Mouse (Mus musculus) intestine, postnatal 0 days (tissue): ENCODE results near the gene Pecam1. TPM values are rescaled to one million over a fixed set of nuclear protein-coding genes. Genes with fewer than 3 reads are reported as not detected.

ENCODE experiments used
- ATAC-seq: fragments of 200-750 bp; cut with Nextera tagmentation; 2 replicates; pipeline ENCODE4 v1.8.0; 2017; ENCODE audit warnings: mild to moderate bottlenecking, moderate TSS enrichment, moderate library complexity
- H3K27ac ChIP-seq: fragments of 300-500 bp; sonication (generic); 2 replicates; pipeline ENCODE4 v1.5.1; 2014; ENCODE audit warnings: mild to moderate bottlenecking, low read depth, low read length, moderate library complexity
- H3K27me3 ChIP-seq: fragments of 300-500 bp; sonication (generic); replicated peaks from 2 replicates; pipeline ENCODE4 v1.6.1; 2014; ENCODE audit warnings: low read length, mixed read lengths; ENCODE audit not compliant: control insufficient read depth, insufficient read depth
- H3K36me3 ChIP-seq: fragments of 300-500 bp; sonication (generic); 2 replicates; pipeline ENCODE4 v1.6.1; 2014; ENCODE audit warnings: mild to moderate bottlenecking, moderate library complexity; ENCODE audit not compliant: control insufficient read depth, insufficient read depth
- H3K4me1 ChIP-seq: fragments of 300-500 bp; sonication (generic); replicated peaks from 2 replicates; pipeline ENCODE4 v1.6.1; 2014; ENCODE audit warnings: antibody characterized with exemption, low read length, mixed read lengths; ENCODE audit not compliant: control insufficient read depth, insufficient read depth
- H3K4me2 ChIP-seq: fragments of 300-500 bp; sonication (generic); replicated peaks from 2 replicates; pipeline ENCODE4 v1.6.1; 2014; ENCODE audit warnings: low read depth, mild to moderate bottlenecking, moderate library complexity
- H3K4me3 ChIP-seq: fragments of 300-500 bp; sonication (generic); 2 replicates; pipeline ENCODE4 v1.5.1; 2014; ENCODE audit warnings: low read depth, low read length
- H3K9ac ChIP-seq: fragments of 300-500 bp; sonication (generic); 2 replicates; pipeline ENCODE4 v1.6.1; 2014; ENCODE audit warnings: mild to moderate bottlenecking, low read depth, low read length
- H3K9me3 ChIP-seq: fragments of 300-500 bp; sonication (generic); 2 replicates; pipeline ENCODE4 v1.6.1; 2016; ENCODE audit warnings: mixed run types; ENCODE audit not compliant: control insufficient read depth
- CTCF ChIP-seq: sonication (generic); IDR thresholded peaks from 2 replicates; pipeline ENCODE4 v1.5.1; 2016; ENCODE audit warnings: low read depth, mild to moderate bottlenecking, control low read depth, antibody characterized with exemption, moderate library complexity
- WGBS: fragments of 180-500 bp; shearing (Covaris S2); extraction: QIAGEN DNeasy Blood & Tissue Kit; methylation state at CpG from one replicate; pipeline ENCODE4 v1.1.7; 2014; 5-methylcytosine and 5-hydroxymethylcytosine counted together
- polyA plus RNA-seq: library from polyadenylated mRNA; unstranded; fragments of >200 nt; fragmentation: Nextera tagmentation; extraction: Ambion mirVana; gene quantifications from 2 replicates; pipeline ENCODE4 v1.2.1, GENCODE M21; 2015

Pecam1 gene
- polyA plus RNA-seq, 1 experiment from 2014 or later, result 26.1 TPM

GRCm38 (mm10) chr11:106681138-106681537, 69.3 kb downstream of the Pecam1 start:
- Histone ChIP-seq H3K9ac (no peak overlapping the region), H3K27me3 (no peaks in the 10 kb centered on the region), H3K4me1 (no peaks in the 10 kb centered on the region), H3K36me3 (no peaks in the 10 kb centered on the region), H3K4me2 (no peak overlapping the region), H3K27ac (no peak overlapping the region), H3K9me3 (no peaks in the 10 kb centered on the region), H3K4me3 (no peak overlapping the region)
- TF ChIP-seq CTCF, result no peak
- WGBS, result 83% methylated on average over 6 of the region's 6 CpGs
- no peak for ATAC-seq

DNA sequence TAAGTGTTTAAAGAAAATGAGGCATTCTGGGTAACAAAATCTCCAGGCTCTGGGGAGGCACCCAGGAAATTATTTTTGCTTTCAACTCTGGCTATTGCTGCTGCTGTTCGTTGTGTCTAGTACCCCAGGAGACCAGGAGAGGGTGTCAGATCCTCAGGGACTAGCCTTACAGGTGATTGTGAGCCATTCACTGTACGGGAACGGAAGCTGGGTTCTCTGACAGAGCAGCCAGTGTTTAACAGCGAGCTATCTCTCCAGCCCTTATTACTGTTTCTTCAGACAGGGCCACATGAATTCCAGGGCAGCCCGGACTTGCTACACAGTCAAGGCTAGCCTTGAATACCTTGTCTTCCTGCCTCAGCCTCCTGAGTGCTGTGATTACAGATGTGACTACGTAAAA, 70.6 kb downstream of the Pecam1 start:
- Histone ChIP-seq H3K27me3 (no peaks in the 10 kb centered on the region), H3K4me2 (no peak overlapping the region), H3K4me1 (peaks cover 3% of the 10 kb centered on the region), H3K9ac (0 out of 2 replicates have a peak overlapping the region, but pooled peaks have one; percentile 7), H3K4me3 (no peak overlapping the region), H3K27ac (no peak overlapping the region), H3K36me3 (no peaks in the 10 kb centered on the region), H3K9me3 (no peaks in the 10 kb centered on the region)
- ATAC-seq, result peak; percentile 35; the same call in 1 of the 2 replicates
- WGBS, result 37% methylated on average over 6 of the region's 6 CpGs
- TF ChIP-seq CTCF, result peak; percentile 83

DNA sequence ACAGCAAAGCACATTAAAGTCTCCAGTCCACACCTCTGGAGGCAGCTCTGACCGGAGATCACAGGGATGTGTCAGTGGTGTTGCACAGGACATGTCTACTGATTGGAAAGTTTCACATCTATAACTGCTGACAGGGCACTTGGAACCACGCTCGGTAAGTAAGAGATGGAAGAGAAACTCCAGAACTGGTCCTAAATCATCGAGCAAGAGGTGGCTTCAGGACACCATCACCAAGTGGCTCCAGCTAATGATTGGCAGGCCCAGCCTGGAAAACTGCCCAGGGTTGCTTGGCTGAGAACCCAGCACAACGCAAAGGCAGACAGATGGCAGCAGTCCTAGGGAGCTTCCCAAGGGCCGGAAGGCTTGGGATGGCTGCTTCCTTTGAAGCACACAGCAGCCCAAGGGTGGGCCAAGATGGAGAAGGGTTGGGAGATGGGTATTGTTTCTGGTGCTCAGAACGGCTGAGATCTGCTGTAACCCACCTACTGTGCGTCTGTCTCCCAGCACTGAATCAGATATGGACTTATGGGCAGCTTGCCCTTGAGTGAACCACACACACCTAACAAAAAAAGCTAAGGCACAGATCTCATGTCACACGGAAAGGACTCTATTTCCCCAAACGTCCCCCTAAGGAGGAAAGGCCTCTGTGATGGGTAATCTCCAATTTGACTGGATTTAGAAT, 72.4 kb downstream of the Pecam1 start:
- Histone ChIP-seq H3K36me3 (no peaks in the 10 kb centered on the region), H3K4me3 (no peak overlapping the region), H3K4me2 (no peak overlapping the region), H3K27me3 (no peaks in the 10 kb centered on the region), H3K27ac (no peak overlapping the region), H3K9me3 (no peaks in the 10 kb centered on the region), H3K4me1 (peaks cover 5% of the 10 kb centered on the region), H3K9ac (no peak overlapping the region)
- no peak for ATAC-seq
- TF ChIP-seq CTCF, result peak; percentile 41
- 72% methylated on average over 10 of the region's 10 CpGs for WGBS

- Histone ChIP-seq H3K36me3 (no peaks in the 10 kb centered on the region), H3K4me3 (no peak overlapping the region), H3K4me2 (no peak overlapping the region), H3K9ac (no peak overlapping the region), H3K4me1 (peaks cover 5% of the 10 kb centered on the region), H3K9me3 (no peaks in the 10 kb centered on the region), H3K27me3 (no peaks in the 10 kb centered on the region), H3K27ac (no peak overlapping the region)
- WGBS, result 71% methylated on average over 4 of the region's 4 CpGs
- TF ChIP-seq CTCF, result no peak
- ATAC-seq, result no peak
Observed at GRCm38 (mm10) chr11:106677331-106677730, 73.1 kb downstream of the Pecam1 start.

DNA sequence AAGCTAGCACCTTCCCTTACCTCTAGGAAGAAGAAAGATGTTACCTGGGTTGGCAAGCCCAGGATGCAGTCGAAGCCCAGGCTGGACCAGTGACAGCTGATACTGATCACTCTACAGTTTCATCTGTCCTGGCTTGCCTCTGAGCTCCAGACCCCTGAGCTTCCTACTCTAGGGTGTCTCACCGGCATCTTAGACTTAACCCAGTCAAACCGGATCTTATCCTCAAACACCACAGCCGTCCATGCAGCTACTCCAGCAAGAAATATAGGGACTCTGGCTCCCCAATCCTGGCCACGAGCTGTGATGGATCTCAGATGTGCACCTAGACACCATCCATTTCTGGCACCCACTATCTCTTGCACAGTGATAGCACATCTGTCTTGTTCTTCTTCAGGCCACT, 74.6 kb downstream of the Pecam1 start:
- ATAC-seq, result no peak
- no peak overlapping the region for H3K9ac ChIP-seq
- H3K36me3 ChIP-seq, result no peaks in the 10 kb centered on the region
- H3K4me1 ChIP-seq, result peaks cover 5% of the 10 kb centered on the region
- no peak overlapping the region for H3K4me3 ChIP-seq
- no peaks in the 10 kb centered on the region for H3K27me3 ChIP-seq
- H3K9me3 ChIP-seq, result no peaks in the 10 kb centered on the region
- H3K27ac ChIP-seq, result peak overlapping the region; percentile 76; the same call in 1 of the 2 replicates
- 81% methylated on average over 5 of the region's 5 CpGs for WGBS
- no peak overlapping the region for H3K4me2 ChIP-seq
- no peak for TF ChIP-seq CTCF

- H3K9ac ChIP-seq, result no peak overlapping the region
- H3K4me1 ChIP-seq, result peaks cover 5% of the 10 kb centered on the region
- peak overlapping the region; percentile 47 for H3K4me2 ChIP-seq
- H3K27me3 ChIP-seq, result no peaks in the 10 kb centered on the region
- H3K36me3 ChIP-seq, result no peaks in the 10 kb centered on the region
- TF ChIP-seq CTCF, result no peak
- no peak overlapping the region for H3K4me3 ChIP-seq
- H3K27ac ChIP-seq, result peak overlapping the region; percentile 76
- no peaks in the 10 kb centered on the region for H3K9me3 ChIP-seq
- no peak for ATAC-seq
- 53% methylated on average over 10 of the region's 10 CpGs for WGBS
Observed at GRCm38 (mm10) chr11:106675201-106675726, 75.2 kb downstream of the Pecam1 start.
